Mouse (Mus musculus): ENCODE measurements at regions not wholly inside any gene's neighbourhood (a gene's known extent, or its start where the extent isn't known, plus 50 kb on each side); places are given as distances from the start of the nearest gene placed in this dataset.

DNA sequence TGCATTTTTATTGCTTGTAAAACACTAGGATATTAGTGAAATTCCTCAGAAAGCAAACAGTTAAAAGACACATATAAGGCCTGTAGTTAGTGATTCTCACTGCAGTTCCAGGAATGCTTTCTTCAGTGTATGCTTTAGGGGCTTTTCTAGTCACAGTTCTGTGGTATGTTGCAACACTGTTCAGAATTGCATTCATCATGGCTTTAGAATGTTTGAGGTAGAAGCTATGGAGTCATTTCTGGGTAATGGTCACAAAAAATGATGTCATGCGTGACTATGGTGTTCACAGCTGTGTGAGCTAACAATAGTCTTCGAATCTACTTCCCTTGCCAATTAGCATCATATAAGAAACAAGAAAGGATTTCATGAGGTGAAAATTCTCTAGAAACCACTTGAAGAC lies 69.0 kb upstream of the Nrxn1 start:
- Histone ChIP-seq H3K4me1 (ENCODE audit: control insufficient read depth in 1 of 2, insufficient read depth in 2 of 2, low read length in 2 of 2) (no peaks in the 10 kb centered on the region), H3K36me3 (ENCODE audit: control insufficient read depth in 1 of 2, insufficient read depth in 2 of 2, low read length in 2 of 2) (no peaks in the 10 kb centered on the region), H3K4me3 (ENCODE audit: control insufficient read depth in 1 of 2, insufficient read depth in 1 of 2, low read depth in 2 of 2, low read length in 2 of 2) (no peak overlapping the region), H3K27me3 (ENCODE audit: control insufficient read depth in 1 of 2, insufficient read depth in 2 of 2, low read length in 2 of 2) (no peaks in the 10 kb centered on the region), H3K27ac (ENCODE audit: control insufficient read depth, low read depth, low read length) (no peak overlapping the region), H3K9me3 (replicated peaks; ENCODE audit: insufficient read depth, low read length) (no peaks in the 10 kb centered on the region), H3K9ac (ENCODE audit: control insufficient read depth, low read depth, low read length, poor library complexity, severe bottlenecking) (no peak overlapping the region), H3K79me2 (ENCODE audit: control insufficient read depth, insufficient read depth, low read length, poor library complexity) (no peaks in the 10 kb centered on the region)
- TF ChIP-seq TCF12 (IDR thresholded peaks at IDR 0.05; ENCODE audit: low read depth, low read length), result no peak
- no peak for TF ChIP-seq MEF2A (IDR thresholded peaks at IDR 0.05; ENCODE audit: extremely low read depth, insufficient replicate concordance, low read depth, low read length, poor library complexity, severe bottlenecking)
- TF ChIP-seq TBP (IDR thresholded peaks at IDR 0.05; ENCODE audit: low read depth, low read length), result no peak
- TF ChIP-seq MAX (IDR thresholded peaks at IDR 0.05; ENCODE audit: low read length), result no peak
- no peak for TF ChIP-seq GABPA (IDR thresholded peaks at IDR 0.05; ENCODE audit: low read depth, low read length)
- no peak for TF ChIP-seq POLR2AphosphoS5 (IDR thresholded peaks at IDR 0.05; ENCODE audit: borderline replicate concordance, low read depth, low read length)
- no peak for TF ChIP-seq JUND (IDR thresholded peaks at IDR 0.05; ENCODE audit: low read depth, low read length)
- TF ChIP-seq ETS1 (IDR thresholded peaks at IDR 0.05; ENCODE audit: low read depth, low read length), result no peak
- no peak for DNase-seq (ENCODE audit: low read depth, low spot score)
